Mouse (Mus musculus) olfactory bulb, adult 2 months (tissue): ENCODE measurements around the gene Eif2a.

Experiments used
- CTCF ChIP-seq: fragments of 200-500 bp; IDR thresholded peaks from 2 replicates; pipeline ENCODE4 v1.5.1; 2012; ENCODE audit warnings: low read depth, mild to moderate bottlenecking, low read length, moderate library complexity; ENCODE audit not compliant: insufficient read depth
- POLR2A ChIP-seq: fragments of 200-500 bp; IDR thresholded peaks from 2 replicates; pipeline ENCODE4 v1.6.1; 2012; ENCODE audit warnings: mild to moderate bottlenecking, low read depth, low read length, moderate library complexity; ENCODE audit not compliant: insufficient read depth

DNA sequence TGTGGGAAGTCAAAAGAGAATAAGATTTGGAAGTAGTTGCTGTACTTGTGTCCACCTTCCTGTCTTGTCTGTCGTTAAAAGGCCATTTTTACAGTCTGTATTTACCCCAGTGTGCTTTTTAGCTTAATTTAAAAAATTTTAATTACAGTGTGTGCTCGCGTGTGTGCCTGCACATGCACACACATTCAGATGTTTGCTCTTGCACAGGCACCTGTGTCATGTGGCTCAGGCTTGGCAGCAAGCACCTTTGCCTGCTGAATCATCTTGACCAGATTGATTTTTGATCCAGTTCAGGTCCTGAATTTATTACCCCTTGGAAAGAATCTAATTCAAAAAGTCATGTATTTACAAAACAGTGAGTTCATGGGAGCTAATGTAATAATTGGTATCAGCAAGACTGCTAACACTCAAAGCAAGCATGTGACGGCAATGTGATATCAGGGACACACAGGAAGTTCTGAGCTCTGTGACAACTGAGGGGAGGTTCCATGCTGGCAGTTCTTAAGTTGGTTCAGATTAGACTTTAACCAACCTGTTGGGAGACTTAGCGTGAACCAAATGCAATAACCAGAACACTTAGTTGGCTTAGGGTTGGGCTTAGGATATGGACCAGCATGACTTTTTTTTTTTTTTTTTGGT, 57.3 kb downstream of the Eif2a start:
- TF ChIP-seq POLR2A, result no peak
- TF ChIP-seq CTCF, result no peak
